Mouse (Mus musculus) liver, embryonic 16.5 days (tissue): Measurements from ENCODE around the gene Kcnn1. TPM values are rescaled to one million over a fixed set of nuclear protein-coding genes. Genes with fewer than 3 reads are reported as not detected.

Experiments used
- ATAC-seq: fragments of 200-750 bp; cut with Nextera tagmentation; 2 replicates; pipeline ENCODE4 v1.8.0; 2017; ENCODE audit warnings: low read depth, mild to moderate bottlenecking, moderate number of reproducible peaks, moderate library complexity
- H3K27ac ChIP-seq: fragments of 300-500 bp; sonication (generic); 2 replicates; pipeline ENCODE4 v1.5.1; 2014; ENCODE audit warnings: mild to moderate bottlenecking, low read length
- H3K27me3 ChIP-seq: fragments of 300-500 bp; sonication (generic); 2 replicates; pipeline ENCODE4 v1.6.1; 2014; ENCODE audit warnings: low read depth, low read length, mixed read lengths; ENCODE audit not compliant: control insufficient read depth, insufficient read depth
- H3K36me3 ChIP-seq: fragments of 300-500 bp; sonication (generic); 2 replicates; pipeline ENCODE4 v1.6.1; 2014; ENCODE audit warnings: mild to moderate bottlenecking; ENCODE audit not compliant: control insufficient read depth, insufficient read depth
- H3K4me1 ChIP-seq: fragments of 300-500 bp; sonication (generic); 2 replicates; pipeline ENCODE4 v1.6.1; 2014; ENCODE audit warnings: low read depth, low read length, mixed read lengths; ENCODE audit not compliant: control insufficient read depth
- H3K4me2 ChIP-seq: fragments of 300-500 bp; sonication (generic); 2 replicates; pipeline ENCODE4 v1.6.1; 2014; ENCODE audit warnings: low read depth, low read length, mixed read lengths
- H3K4me3 ChIP-seq: fragments of 300-500 bp; sonication (generic); 2 replicates; pipeline ENCODE4 v1.5.1; 2014; ENCODE audit warnings: low read depth, mild to moderate bottlenecking, low read length
- H3K9ac ChIP-seq: fragments of 300-500 bp; sonication (generic); 2 replicates; pipeline ENCODE4 v1.6.1; 2014; ENCODE audit warnings: low read depth, low read length
- H3K9me3 ChIP-seq: fragments of 300-500 bp; sonication (generic); replicated peaks from 2 replicates; pipeline ENCODE4 v1.6.1; 2016; ENCODE audit warnings: low read length; ENCODE audit not compliant: control insufficient read depth
- WGBS: fragments of 180-500 bp; shearing (Covaris S2); extraction: QIAGEN DNeasy Blood & Tissue Kit; methylation state at CpG from one replicate; pipeline ENCODE4 v1.1.7; 2014; ENCODE audit not compliant: insufficient replicate concordance; 5-methylcytosine and 5-hydroxymethylcytosine counted together
- polyA plus RNA-seq: library from polyadenylated mRNA; unstranded; fragments of >200 nt; fragmentation: Nextera tagmentation; extraction: Ambion mirVana; gene quantifications from 2 replicates; pipeline ENCODE4 v1.2.1, GENCODE M21; 2015

The Kcnn1 gene
- polyA plus RNA-seq, 1 experiment from 2014 or later: 0.46 TPM

DNA sequence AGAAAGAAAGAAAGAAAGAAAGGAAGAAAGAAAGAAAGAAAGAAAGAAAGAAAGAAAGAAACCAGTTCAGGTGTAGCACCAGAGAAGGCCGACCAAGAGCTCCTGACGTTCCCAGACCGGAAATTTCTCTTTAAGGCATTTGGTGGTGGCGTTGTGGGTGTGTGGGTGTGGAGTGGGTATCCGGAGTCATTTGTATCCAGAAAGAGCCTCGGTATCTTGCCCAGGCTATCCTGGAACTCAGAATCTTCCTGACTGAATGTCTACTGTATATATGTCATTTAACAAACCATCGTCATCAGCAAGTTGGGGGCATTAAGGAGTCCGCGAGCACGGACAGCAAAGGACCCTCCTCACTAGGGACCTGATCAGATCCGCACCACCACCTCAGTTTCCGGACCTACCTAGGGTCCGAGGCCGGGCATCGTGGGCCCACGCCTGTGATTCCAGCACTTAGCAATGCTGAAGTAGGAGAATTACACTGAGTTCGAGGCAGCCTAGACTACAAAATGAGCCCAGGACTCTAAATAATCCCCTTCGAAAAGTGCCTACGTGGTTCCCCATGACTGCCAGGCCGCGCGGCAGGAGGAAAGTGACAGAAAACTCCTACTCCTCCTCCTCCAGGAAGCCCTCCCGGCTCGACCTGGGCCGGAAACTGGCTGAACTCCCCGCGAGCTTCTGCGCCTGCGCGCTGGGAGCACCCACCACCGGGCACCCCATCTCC lies 9.7 kb upstream of the Kcnn1 start:
- Histone ChIP-seq H3K27ac (peak overlapping the region; percentile 64), H3K4me1 (peaks cover 40% of the 10 kb centered on the region), H3K36me3 (peaks cover 3% of the 10 kb centered on the region; the same call in 1 of the 2 replicates), H3K9me3 (no peaks in the 10 kb centered on the region), H3K4me2 (peak overlapping the region; percentile 70), H3K9ac (peak overlapping the region; percentile 76), H3K27me3 (no peaks in the 10 kb centered on the region), H3K4me3 (peak overlapping the region; percentile 75)
- ATAC-seq: no peak
- WGBS: 3% methylated on average over 31 of the region's 31 CpGs

DNA sequence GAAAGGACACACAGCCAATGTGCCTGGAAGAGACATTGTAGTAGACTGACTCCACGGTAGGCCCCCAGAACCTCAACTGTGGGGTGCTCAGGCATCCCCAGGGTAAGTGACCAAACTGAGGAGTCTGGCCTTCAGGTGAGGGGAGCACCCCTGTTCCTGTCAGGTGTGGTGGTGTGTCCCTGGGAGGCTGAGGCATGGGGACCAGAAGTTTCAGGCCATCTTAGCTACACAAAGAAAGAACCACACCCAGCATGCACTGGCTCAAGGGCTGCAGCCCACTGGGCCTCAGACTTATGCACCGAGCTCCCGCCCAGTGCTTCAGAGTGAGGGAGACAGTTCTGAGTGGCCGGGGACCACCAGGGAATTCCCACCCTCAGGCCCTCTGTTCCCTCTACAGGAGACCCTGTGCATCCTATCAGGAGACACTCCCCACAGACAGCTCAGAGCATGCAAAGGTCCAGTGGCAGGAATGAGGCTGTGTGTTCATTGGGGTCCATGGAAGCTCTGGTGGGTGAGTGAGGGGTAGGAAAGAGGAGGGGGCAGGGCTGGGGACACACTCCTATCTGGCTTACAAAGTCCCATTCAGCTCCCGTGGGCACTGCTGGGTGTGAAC lies 8.2 kb upstream of the Kcnn1 start:
- Histone ChIP-seq H3K36me3 (peaks cover 3% of the 10 kb centered on the region; the same call in 1 of the 2 replicates), H3K4me1 (peaks cover 43% of the 10 kb centered on the region), H3K9ac (no peak overlapping the region), H3K9me3 (no peaks in the 10 kb centered on the region), H3K27ac (no peak overlapping the region), H3K27me3 (no peaks in the 10 kb centered on the region), H3K4me2 (no peak overlapping the region), H3K4me3 (no peak overlapping the region)
- WGBS: 85% methylated on average over 5 of the region's 5 CpGs
- no peak for ATAC-seq

DNA sequence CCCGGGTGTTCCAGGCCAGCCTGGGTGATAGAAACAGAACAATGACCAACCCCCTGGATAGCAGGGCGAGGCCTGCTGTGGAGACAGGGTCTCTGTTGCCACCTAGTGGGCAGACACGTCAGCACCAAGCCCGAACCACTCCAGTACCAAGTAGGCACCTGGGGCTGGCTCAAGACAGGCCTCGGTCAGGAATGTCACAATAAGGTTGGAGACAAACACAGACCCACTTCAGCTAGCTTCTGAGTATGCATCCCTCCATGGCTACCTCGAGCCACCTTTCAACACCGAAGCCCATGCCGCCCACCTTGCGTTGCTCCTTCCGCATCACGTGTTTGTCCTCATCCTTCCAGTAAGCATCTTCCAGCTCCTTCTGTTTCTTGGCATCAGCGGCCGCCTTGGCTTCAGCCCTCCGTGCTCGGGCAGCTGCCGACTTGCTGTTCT lies 6.6 kb upstream of the Kcnn1 start:
- no peak for ATAC-seq
- H3K36me3 ChIP-seq: peaks cover 3% of the 10 kb centered on the region; the same call in 1 of the 2 replicates
- no peak overlapping the region for H3K4me2 ChIP-seq
- H3K27ac ChIP-seq: no peak overlapping the region
- WGBS: 51% methylated on average over 16 of the region's 16 CpGs
- H3K4me1 ChIP-seq: peaks cover 54% of the 10 kb centered on the region
- H3K9ac ChIP-seq: no peak overlapping the region
- H3K9me3 ChIP-seq: no peaks in the 10 kb centered on the region
- peaks cover 8% of the 10 kb centered on the region for H3K27me3 ChIP-seq
- no peak overlapping the region for H3K4me3 ChIP-seq

DNA sequence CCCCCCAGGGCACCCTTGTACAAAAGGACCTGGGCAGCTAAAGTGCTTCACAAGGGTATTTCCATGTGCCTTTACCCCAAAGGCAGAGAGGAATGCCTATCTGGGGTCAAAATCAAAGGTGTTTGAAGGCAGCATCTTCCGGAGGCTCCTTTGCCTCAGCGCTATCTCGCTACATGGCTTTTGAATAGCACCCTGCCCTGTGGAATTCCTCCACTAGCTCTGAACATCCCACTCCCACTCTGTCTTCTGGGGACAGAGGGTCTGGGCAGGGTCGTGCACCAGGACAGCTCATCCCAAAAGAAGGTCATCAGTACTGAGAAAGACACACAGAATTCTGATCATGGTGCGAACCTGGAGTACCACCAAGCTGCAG lies 6.1 kb upstream of the Kcnn1 start:
- ATAC-seq: no peak
- H3K4me2 ChIP-seq: peak overlapping the region; percentile 52
- H3K27ac ChIP-seq: no peak overlapping the region
- peak overlapping the region; percentile 41; the same call in 1 of the 2 replicates for H3K4me3 ChIP-seq
- peaks cover 3% of the 10 kb centered on the region; the same call in 1 of the 2 replicates for H3K36me3 ChIP-seq
- H3K9me3 ChIP-seq: no peaks in the 10 kb centered on the region
- peaks cover 12% of the 10 kb centered on the region for H3K27me3 ChIP-seq
- peaks cover 59% of the 10 kb centered on the region for H3K4me1 ChIP-seq
- 47% methylated on average over 5 of the region's 5 CpGs for WGBS
- no peak overlapping the region for H3K9ac ChIP-seq

DNA sequence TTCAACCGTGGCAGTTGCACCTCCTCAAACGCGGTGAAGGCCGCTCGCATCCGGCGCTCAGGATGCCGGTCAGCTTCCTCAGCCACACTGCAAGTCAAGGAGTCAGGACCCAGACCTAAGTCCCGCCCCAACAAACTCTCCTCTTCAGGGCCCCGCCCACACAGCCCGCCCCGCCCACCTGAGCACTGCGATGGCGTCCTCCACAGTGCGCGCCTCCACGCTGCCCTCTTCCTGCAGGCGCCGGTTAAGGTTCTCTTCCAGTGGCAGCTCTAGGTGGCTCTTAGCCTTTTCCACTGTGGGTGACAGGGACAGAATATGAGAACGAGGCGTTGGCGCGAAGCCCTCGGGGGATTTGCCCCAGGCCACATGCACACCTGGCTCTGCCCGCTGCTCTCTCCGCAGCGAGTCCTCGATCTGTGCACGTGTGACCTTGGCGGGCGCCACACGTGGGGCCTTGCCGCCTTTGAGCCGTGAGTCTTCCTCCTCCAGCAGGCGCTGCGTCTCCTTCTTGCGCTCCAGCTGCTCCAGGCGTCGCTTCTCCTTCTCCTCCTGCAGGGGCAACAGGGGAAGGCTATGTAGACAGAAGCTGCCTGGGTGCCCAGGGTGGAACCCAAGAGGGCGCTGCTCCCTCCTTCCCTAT lies 5.6 kb upstream of the Kcnn1 start:
- peak overlapping the region; percentile 32; the same call in 1 of the 2 replicates for H3K9ac ChIP-seq
- peaks cover 60% of the 10 kb centered on the region for H3K4me1 ChIP-seq
- H3K27me3 ChIP-seq: peaks cover 17% of the 10 kb centered on the region
- H3K9me3 ChIP-seq: no peaks in the 10 kb centered on the region
- peaks cover 3% of the 10 kb centered on the region; the same call in 1 of the 2 replicates for H3K36me3 ChIP-seq
- ATAC-seq: peak; percentile 9; the same call in 1 of the 2 replicates
- 28% methylated on average over 40 of the region's 40 CpGs for WGBS
- H3K4me3 ChIP-seq: peak overlapping the region; percentile 41
- H3K4me2 ChIP-seq: peak overlapping the region; percentile 52
- no peak overlapping the region for H3K27ac ChIP-seq

- H3K9me3 ChIP-seq: no peaks in the 10 kb centered on the region
- peaks cover 62% of the 10 kb centered on the region for H3K4me1 ChIP-seq
- H3K4me3 ChIP-seq: no peak overlapping the region; the same call in none of the 2 replicates
- H3K27me3 ChIP-seq: peaks cover 38% of the 10 kb centered on the region
- peak overlapping the region; percentile 82 for H3K4me2 ChIP-seq
- H3K36me3 ChIP-seq: peaks cover 3% of the 10 kb centered on the region; the same call in 1 of the 2 replicates
- no peak for ATAC-seq
- WGBS: 74% methylated on average over 7 of the region's 7 CpGs
- H3K27ac ChIP-seq: peak overlapping the region; percentile 81; the same call in 1 of the 2 replicates
- H3K9ac ChIP-seq: no peak overlapping the region
These were observed 3.5 kb upstream of the Kcnn1 start for GRCm38 (mm10) chr8:70866566-70866965.

- ATAC-seq: peak; percentile 1; the same call in 1 of the 2 replicates
- Histone ChIP-seq H3K9me3 (no peaks in the 10 kb centered on the region), H3K27ac (peak overlapping the region; percentile 81), H3K4me1 (peaks cover 57% of the 10 kb centered on the region), H3K4me3 (peak overlapping the region; percentile 84), H3K4me2 (peak overlapping the region; percentile 82), H3K36me3 (peaks cover 3% of the 10 kb centered on the region; the same call in 1 of the 2 replicates), H3K9ac (peak overlapping the region; percentile 40), H3K27me3 (peaks cover 42% of the 10 kb centered on the region)
- WGBS: 9% methylated on average over 12 of the region's 12 CpGs
These were observed 3.0 kb upstream of the Kcnn1 start for GRCm38 (mm10) chr8:70866001-70866520.

DNA sequence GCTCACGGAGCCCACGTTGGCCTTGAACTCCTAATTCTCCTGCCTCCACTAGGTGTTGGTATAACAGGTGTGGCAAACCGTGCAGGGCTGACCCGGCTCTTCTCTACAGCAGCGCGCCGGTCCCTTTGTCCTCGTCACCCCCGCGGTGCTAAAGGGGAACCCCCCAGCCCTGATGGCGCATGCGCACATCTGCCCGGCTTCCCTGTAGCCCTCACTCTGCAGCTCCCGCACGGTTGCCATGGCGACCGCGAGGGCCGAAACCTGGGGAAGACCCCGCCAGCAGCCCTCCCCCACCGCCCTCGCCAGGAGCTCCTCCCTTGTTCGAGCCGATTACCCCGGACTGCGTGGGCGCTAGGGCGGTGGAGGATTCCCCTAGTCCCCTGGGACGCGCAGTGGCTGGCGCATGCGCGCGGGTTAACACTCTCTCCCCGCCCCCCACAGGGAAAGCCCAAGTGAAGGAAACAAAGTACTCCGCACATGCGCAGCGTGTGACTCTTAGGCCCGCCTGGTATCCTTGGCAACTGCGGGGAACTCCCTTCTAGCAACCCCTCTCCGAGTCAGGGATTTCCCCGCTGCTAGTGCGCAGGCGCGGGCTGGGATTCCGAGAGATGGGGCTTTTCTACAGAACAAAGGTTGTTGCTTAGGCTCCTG lies 2.4 kb upstream of the Kcnn1 start:
- ATAC-seq: peak; percentile 96
- WGBS: under 1% methylated on average over 46 of the region's 46 CpGs
- Histone ChIP-seq H3K27ac (peak overlapping the region; percentile 81), H3K4me2 (peak overlapping the region; percentile 82), H3K27me3 (peaks cover 45% of the 10 kb centered on the region), H3K9me3 (no peaks in the 10 kb centered on the region), H3K36me3 (peaks cover 3% of the 10 kb centered on the region; the same call in 1 of the 2 replicates), H3K4me3 (peak overlapping the region; percentile 84), H3K4me1 (peaks cover 57% of the 10 kb centered on the region), H3K9ac (peak overlapping the region; percentile 78)
